Mouse (Mus musculus) stomach, postnatal 0 days (tissue): ENCODE measurements around the gene Ipmk. TPM values are rescaled to one million over a fixed set of nuclear protein-coding genes. Genes with fewer than 3 reads are reported as not detected.
A peak's percentile ranks its signal among the peaks of the same experiment; 100 is the strongest.

ENCODE experiments used
- ATAC-seq: fragments of 200-750 bp; cut with Nextera tagmentation; 2 replicates; pipeline ENCODE4 v1.8.0; 2017; ENCODE audit not compliant: low FRiP score, low TSS enrichment
- DNase-seq: peaks from one replicate; pipeline ENCODE4 v3.0.0-alpha.2; 2016; ENCODE audit warnings: low spot score
- H3K27ac ChIP-seq: fragments of 300-500 bp; sonication (generic); replicated peaks from 2 replicates; pipeline ENCODE4 v1.5.1; 2014; ENCODE audit warnings: mild to moderate bottlenecking, control low read depth
- H3K27me3 ChIP-seq: fragments of 300-500 bp; sonication (generic); 2 replicates; pipeline ENCODE4 v1.6.1; 2014; ENCODE audit warnings: low read length; ENCODE audit not compliant: control insufficient read depth, insufficient read depth
- H3K36me3 ChIP-seq: fragments of 300-500 bp; sonication (generic); 2 replicates; pipeline ENCODE4 v1.6.1; 2014; ENCODE audit warnings: low read length, mixed read lengths; ENCODE audit not compliant: control insufficient read depth, insufficient read depth
- H3K4me1 ChIP-seq: fragments of 300-500 bp; sonication (generic); replicated peaks from 2 replicates; pipeline ENCODE4 v1.6.1; 2014; ENCODE audit warnings: antibody characterized with exemption; ENCODE audit not compliant: control insufficient read depth, insufficient read depth
- H3K4me2 ChIP-seq: fragments of 300-500 bp; sonication (generic); replicated peaks from 2 replicates; pipeline ENCODE4 v1.6.1; 2014; ENCODE audit warnings: low read depth, mild to moderate bottlenecking, control low read depth, moderate library complexity
- H3K4me3 ChIP-seq: fragments of 300-500 bp; sonication (generic); 2 replicates; pipeline ENCODE4 v1.5.1; 2014; ENCODE audit warnings: low read depth, low read length, control low read depth
- H3K9ac ChIP-seq: fragments of 300-500 bp; sonication (generic); 2 replicates; pipeline ENCODE4 v1.6.1; 2014; ENCODE audit warnings: mild to moderate bottlenecking, low read length, control low read depth, mixed read lengths
- H3K9me3 ChIP-seq: fragments of 300-500 bp; sonication (generic); 2 replicates; pipeline ENCODE4 v1.6.1; 2016; ENCODE audit warnings: low read length; ENCODE audit not compliant: control insufficient read depth
- CTCF ChIP-seq: IDR thresholded peaks from 2 replicates; pipeline ENCODE4 v1.5.1; 2016; ENCODE audit warnings: antibody characterized with exemption, low read depth, mild to moderate bottlenecking, moderate library complexity
- EP300 ChIP-seq: optimal IDR thresholded peaks from 2 replicates; pipeline ENCODE3; 2016; ENCODE audit warnings: antibody characterized with exemption
- WGBS: fragments of 180-500 bp; shearing (Covaris S2); extraction: QIAGEN DNeasy Blood & Tissue Kit; methylation state at CpG from one replicate; pipeline ENCODE4 v1.1.7; 2014; 5-methylcytosine and 5-hydroxymethylcytosine counted together
- polyA plus RNA-seq: library from polyadenylated mRNA; unstranded; fragments of >200 nt; fragmentation: Nextera tagmentation; extraction: Ambion mirVana; gene quantifications from 2 replicates; pipeline ENCODE4 v1.2.1, GENCODE M21; 2015

Ipmk gene
- polyA plus RNA-seq, 1 experiment from 2014 or later, result 9.0 TPM

- TF ChIP-seq CTCF (no peak), EP300 (no peak)
- H3K27me3 ChIP-seq, result no peaks in the 10 kb centered on the region
- 95% methylated on average over 7 of the region's 7 CpGs for WGBS
- H3K4me1 ChIP-seq, result no peaks in the 10 kb centered on the region
- no peak overlapping the region for H3K4me2 ChIP-seq
- H3K9ac ChIP-seq, result no peak overlapping the region
- H3K4me3 ChIP-seq, result no peak overlapping the region
- ATAC-seq (no peak), DNase-seq (no peak)
- H3K27ac ChIP-seq, result no peak overlapping the region
- H3K36me3 ChIP-seq, result peaks cover 5% of the 10 kb centered on the region; the same call in 1 of the 2 replicates
- no peaks in the 10 kb centered on the region for H3K9me3 ChIP-seq
These were observed 15.7 kb upstream of the Ipmk start for GRCm38 (mm10) chr10:71331908-71332307.

GRCm38 (mm10) chr10:71332376-71332775, 15.2 kb upstream of the Ipmk start:
- no peak overlapping the region for H3K27ac ChIP-seq
- H3K4me2 ChIP-seq, result no peak overlapping the region
- DNase-seq (no peak), ATAC-seq (no peak)
- no peaks in the 10 kb centered on the region for H3K4me1 ChIP-seq
- H3K27me3 ChIP-seq, result no peaks in the 10 kb centered on the region
- no peak overlapping the region for H3K9ac ChIP-seq
- TF ChIP-seq CTCF (peak; percentile 58), EP300 (no peak)
- WGBS, result 90% methylated on average over 4 of the region's 4 CpGs
- no peak overlapping the region for H3K4me3 ChIP-seq
- peaks cover 5% of the 10 kb centered on the region; the same call in 1 of the 2 replicates for H3K36me3 ChIP-seq
- H3K9me3 ChIP-seq, result no peaks in the 10 kb centered on the region

GRCm38 (mm10) chr10:71332859-71333258, 14.7 kb upstream of the Ipmk start:
- WGBS, result 93% methylated on average over 9 of the region's 9 CpGs
- no peak for DNase-seq
- ATAC-seq, result no peak
- Histone ChIP-seq H3K4me2 (no peak overlapping the region), H3K36me3 (peaks cover 5% of the 10 kb centered on the region; the same call in 1 of the 2 replicates), H3K4me3 (no peak overlapping the region), H3K9me3 (no peaks in the 10 kb centered on the region), H3K27me3 (no peaks in the 10 kb centered on the region), H3K9ac (no peak overlapping the region), H3K4me1 (no peaks in the 10 kb centered on the region), H3K27ac (no peak overlapping the region)
- TF ChIP-seq CTCF (no peak), EP300 (no peak)

GRCm38 (mm10) chr10:71337733-71338132, 9.8 kb upstream of the Ipmk start:
- no peaks in the 10 kb centered on the region for H3K4me1 ChIP-seq
- 63% methylated on average over 2 of the region's 2 CpGs for whole genome bisulfite sequencing
- TF ChIP-seq EP300 (no peak), CTCF (no peak)
- no peaks in the 10 kb centered on the region for H3K27me3 ChIP-seq
- H3K9ac ChIP-seq, result no peak overlapping the region
- peaks cover 5% of the 10 kb centered on the region; the same call in 1 of the 2 replicates for H3K36me3 ChIP-seq
- H3K27ac ChIP-seq, result no peak overlapping the region
- H3K4me2 ChIP-seq, result no peak overlapping the region
- DNase-seq (no peak), ATAC-seq (no peak)
- H3K4me3 ChIP-seq, result no peak overlapping the region
- no peaks in the 10 kb centered on the region for H3K9me3 ChIP-seq

- no peak overlapping the region for H3K4me3 ChIP-seq
- no peak overlapping the region; the same call in 1 of the 2 replicates for H3K27ac ChIP-seq
- no peaks in the 10 kb centered on the region for H3K27me3 ChIP-seq
- peaks cover 5% of the 10 kb centered on the region; the same call in 1 of the 2 replicates for H3K36me3 ChIP-seq
- H3K9me3 ChIP-seq, result no peaks in the 10 kb centered on the region
- H3K9ac ChIP-seq, result no peak overlapping the region
- H3K4me2 ChIP-seq, result peak overlapping the region; percentile 31; the same call in 1 of the 2 replicates
- DNase-seq (no peak), ATAC-seq (peak; percentile 52; the same call in 1 of the 2 replicates)
- TF ChIP-seq CTCF, result no peak
- no peak for TF ChIP-seq EP300
- H3K4me1 ChIP-seq, result no peaks in the 10 kb centered on the region
- 55% methylated on average over 8 of the region's 8 CpGs for WGBS
These were observed 9.2 kb upstream of the Ipmk start for GRCm38 (mm10) chr10:71338156-71338905.

GRCm38 (mm10) chr10:71339463-71339862, 8.1 kb upstream of the Ipmk start:
- peak overlapping the region; percentile 31 for H3K4me2 ChIP-seq
- no peak overlapping the region for H3K9ac ChIP-seq
- DNase-seq (no peak), ATAC-seq (no peak)
- peaks cover 5% of the 10 kb centered on the region; the same call in 1 of the 2 replicates for H3K36me3 ChIP-seq
- peak overlapping the region; percentile 71 for H3K27ac ChIP-seq
- H3K27me3 ChIP-seq, result no peaks in the 10 kb centered on the region
- no peak for TF ChIP-seq EP300
- TF ChIP-seq CTCF, result no peak
- 46% methylated on average over 4 of the region's 4 CpGs for WGBS
- no peaks in the 10 kb centered on the region for H3K9me3 ChIP-seq
- no peaks in the 10 kb centered on the region for H3K4me1 ChIP-seq
- H3K4me3 ChIP-seq, result no peak overlapping the region
